Mouse (Mus musculus) intestine, postnatal 0 days (tissue): ENCODE measurements at regions not wholly inside any gene's neighbourhood (a gene's known extent, or its start where the extent isn't known, plus 50 kb on each side); places are given as distances from the start of the nearest gene placed in this dataset.

Experiments
- ATAC-seq: fragments of 200-750 bp; cut with Nextera tagmentation; 2 replicates; pipeline ENCODE4 v1.8.0; 2017; ENCODE audit warnings: mild to moderate bottlenecking, moderate TSS enrichment, moderate library complexity
- H3K27ac ChIP-seq: fragments of 300-500 bp; sonication (generic); 2 replicates; pipeline ENCODE4 v1.5.1; 2014; ENCODE audit warnings: mild to moderate bottlenecking, low read depth, low read length, moderate library complexity
- H3K27me3 ChIP-seq: fragments of 300-500 bp; sonication (generic); replicated peaks from 2 replicates; pipeline ENCODE4 v1.6.1; 2014; ENCODE audit warnings: low read length, mixed read lengths; ENCODE audit not compliant: control insufficient read depth, insufficient read depth
- H3K36me3 ChIP-seq: fragments of 300-500 bp; sonication (generic); 2 replicates; pipeline ENCODE4 v1.6.1; 2014; ENCODE audit warnings: mild to moderate bottlenecking, moderate library complexity; ENCODE audit not compliant: control insufficient read depth, insufficient read depth
- H3K4me1 ChIP-seq: fragments of 300-500 bp; sonication (generic); replicated peaks from 2 replicates; pipeline ENCODE4 v1.6.1; 2014; ENCODE audit warnings: antibody characterized with exemption, low read length, mixed read lengths; ENCODE audit not compliant: control insufficient read depth, insufficient read depth
- H3K4me2 ChIP-seq: fragments of 300-500 bp; sonication (generic); replicated peaks from 2 replicates; pipeline ENCODE4 v1.6.1; 2014; ENCODE audit warnings: low read depth, mild to moderate bottlenecking, moderate library complexity
- H3K4me3 ChIP-seq: fragments of 300-500 bp; sonication (generic); 2 replicates; pipeline ENCODE4 v1.5.1; 2014; ENCODE audit warnings: low read depth, low read length
- H3K9ac ChIP-seq: fragments of 300-500 bp; sonication (generic); 2 replicates; pipeline ENCODE4 v1.6.1; 2014; ENCODE audit warnings: mild to moderate bottlenecking, low read depth, low read length
- H3K9me3 ChIP-seq: fragments of 300-500 bp; sonication (generic); 2 replicates; pipeline ENCODE4 v1.6.1; 2016; ENCODE audit warnings: mixed run types; ENCODE audit not compliant: control insufficient read depth
- CTCF ChIP-seq: sonication (generic); IDR thresholded peaks from 2 replicates; pipeline ENCODE4 v1.5.1; 2016; ENCODE audit warnings: low read depth, mild to moderate bottlenecking, control low read depth, antibody characterized with exemption, moderate library complexity
- WGBS: fragments of 180-500 bp; shearing (Covaris S2); extraction: QIAGEN DNeasy Blood & Tissue Kit; methylation state at CpG from one replicate; pipeline ENCODE4 v1.1.7; 2014; 5-methylcytosine and 5-hydroxymethylcytosine counted together

- Histone ChIP-seq H3K9me3 (no peaks in the 10 kb centered on the region), H3K9ac (no peak overlapping the region)
Observed at GRCm38 (mm10) chr5:116874941-116875340, 241.0 kb downstream of the Suds3 start.

GRCm38 (mm10) chr5:116868115-116868514, 247.8 kb downstream of the Suds3 start:
- Histone ChIP-seq H3K36me3 (no peaks in the 10 kb centered on the region), H3K9me3 (no peaks in the 10 kb centered on the region), H3K4me2 (no peak overlapping the region), H3K27ac (no peak overlapping the region), H3K27me3 (no peaks in the 10 kb centered on the region), H3K9ac (no peak overlapping the region), H3K4me3 (no peak overlapping the region), H3K4me1 (no peaks in the 10 kb centered on the region)
- no peak for TF ChIP-seq CTCF
- WGBS, result 69% methylated on average over 5 of the region's 5 CpGs
- ATAC-seq, result no peak

More at GRCm38 (mm10) chr5:116874941-116875340, 241.0 kb downstream of the Suds3 start:
- Histone ChIP-seq H3K4me1 (no peaks in the 10 kb centered on the region), H3K4me3 (no peak overlapping the region), H3K27ac (no peak overlapping the region), H3K27me3 (no peaks in the 10 kb centered on the region), H3K36me3 (no peaks in the 10 kb centered on the region), H3K4me2 (no peak overlapping the region)
- no peak for ATAC-seq
- no peak for TF ChIP-seq CTCF
- WGBS, result 72% methylated on average over 2 of the region's 2 CpGs

GRCm38 (mm10) chr5:116864275-116864674, 251.6 kb downstream of the Suds3 start:
- H3K4me1 ChIP-seq, result no peaks in the 10 kb centered on the region
- no peak for ATAC-seq
- TF ChIP-seq CTCF, result no peak
- H3K36me3 ChIP-seq, result no peaks in the 10 kb centered on the region
- H3K4me2 ChIP-seq, result no peak overlapping the region
- no peak overlapping the region for H3K4me3 ChIP-seq
- H3K9ac ChIP-seq, result no peak overlapping the region
- no peaks in the 10 kb centered on the region for H3K9me3 ChIP-seq
- H3K27me3 ChIP-seq, result no peaks in the 10 kb centered on the region
- 82% methylated on average over 11 of the region's 11 CpGs for WGBS
- no peak overlapping the region for H3K27ac ChIP-seq

GRCm38 (mm10) chr5:116852691-116853090, 261.1 kb upstream of the Srrm4 start:
- Histone ChIP-seq H3K9ac (no peak overlapping the region), H3K36me3 (no peaks in the 10 kb centered on the region), H3K4me1 (no peaks in the 10 kb centered on the region), H3K27ac (no peak overlapping the region), H3K9me3 (no peaks in the 10 kb centered on the region), H3K4me2 (no peak overlapping the region), H3K4me3 (no peak overlapping the region), H3K27me3 (no peaks in the 10 kb centered on the region)
- TF ChIP-seq CTCF, result no peak
- 89% methylated on average over 7 of the region's 7 CpGs for WGBS
- ATAC-seq, result no peak

DNA sequence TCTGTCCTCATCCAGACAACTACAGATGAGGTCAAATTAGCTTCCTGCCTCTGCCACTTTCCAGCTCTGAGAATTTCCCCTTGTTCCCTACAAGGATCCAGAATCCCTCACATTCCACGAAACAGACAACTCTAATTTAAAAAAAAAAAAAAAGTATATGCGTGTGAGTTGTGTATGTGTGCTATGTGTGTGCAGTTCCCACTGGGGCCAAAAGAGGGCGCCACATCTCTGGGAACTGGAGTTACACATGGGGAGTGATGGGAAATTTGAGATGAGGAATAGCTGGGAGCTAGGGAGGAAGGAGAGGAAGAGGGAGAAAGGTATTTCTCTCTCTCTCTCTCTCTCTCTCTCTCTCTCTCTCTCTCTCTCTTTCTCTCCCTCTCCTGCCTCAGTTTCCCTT, 240.3 kb upstream of the Srrm4 start:
- no peak for TF ChIP-seq CTCF
- WGBS, result 66% methylated on average over 3 of the region's 3 CpGs
- H3K4me1 ChIP-seq, result no peaks in the 10 kb centered on the region
- ATAC-seq, result no peak
- H3K4me2 ChIP-seq, result no peak overlapping the region
- no peak overlapping the region for H3K4me3 ChIP-seq
- no peaks in the 10 kb centered on the region for H3K27me3 ChIP-seq
- no peaks in the 10 kb centered on the region for H3K36me3 ChIP-seq
- no peak overlapping the region for H3K27ac ChIP-seq
- no peak overlapping the region for H3K9ac ChIP-seq
- no peaks in the 10 kb centered on the region for H3K9me3 ChIP-seq

DNA sequence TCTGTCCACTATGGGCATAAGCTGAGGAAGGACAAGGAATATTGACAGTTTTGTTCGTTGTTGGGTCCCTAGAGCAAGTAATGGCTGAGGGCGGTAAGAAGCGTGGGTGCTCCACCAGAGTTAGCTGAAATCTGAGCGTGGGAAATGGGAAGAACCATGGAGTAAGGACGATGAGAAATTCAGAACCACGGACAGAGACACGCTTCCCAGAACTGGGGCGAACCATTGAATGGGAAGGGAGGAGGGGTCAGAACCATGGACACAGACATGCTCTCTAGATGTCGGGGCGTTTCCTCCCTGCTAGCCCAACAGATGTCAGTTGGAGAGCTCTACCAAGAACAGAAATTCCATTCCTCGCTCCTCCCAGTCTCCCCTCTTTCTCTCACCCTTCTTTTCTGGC, 238.2 kb upstream of the Srrm4 start:
- ATAC-seq, result no peak

GRCm38 (mm10) chr5:116823260-116823659, 231.6 kb upstream of the Srrm4 start:
- Histone ChIP-seq H3K27ac (no peak overlapping the region), H3K4me3 (no peak overlapping the region), H3K36me3 (no peaks in the 10 kb centered on the region), H3K9ac (no peak overlapping the region), H3K27me3 (no peaks in the 10 kb centered on the region), H3K4me2 (no peak overlapping the region), H3K4me1 (no peaks in the 10 kb centered on the region), H3K9me3 (no peaks in the 10 kb centered on the region)
- 82% methylated on average over 3 of the region's 3 CpGs for WGBS
- ATAC-seq, result no peak
- no peak for TF ChIP-seq CTCF

More for the DNA sequence above, 238.2 kb upstream of the Srrm4 start:
- H3K9ac ChIP-seq, result no peak overlapping the region
- TF ChIP-seq CTCF, result no peak
- no peaks in the 10 kb centered on the region for H3K27me3 ChIP-seq
- H3K4me3 ChIP-seq, result no peak overlapping the region
- no peaks in the 10 kb centered on the region for H3K9me3 ChIP-seq
- no peak overlapping the region for H3K4me2 ChIP-seq
- H3K27ac ChIP-seq, result no peak overlapping the region
- 15% methylated on average over 11 of the region's 11 CpGs for WGBS
- H3K36me3 ChIP-seq, result no peaks in the 10 kb centered on the region
- no peaks in the 10 kb centered on the region for H3K4me1 ChIP-seq
